In the genomic region with DNA sequence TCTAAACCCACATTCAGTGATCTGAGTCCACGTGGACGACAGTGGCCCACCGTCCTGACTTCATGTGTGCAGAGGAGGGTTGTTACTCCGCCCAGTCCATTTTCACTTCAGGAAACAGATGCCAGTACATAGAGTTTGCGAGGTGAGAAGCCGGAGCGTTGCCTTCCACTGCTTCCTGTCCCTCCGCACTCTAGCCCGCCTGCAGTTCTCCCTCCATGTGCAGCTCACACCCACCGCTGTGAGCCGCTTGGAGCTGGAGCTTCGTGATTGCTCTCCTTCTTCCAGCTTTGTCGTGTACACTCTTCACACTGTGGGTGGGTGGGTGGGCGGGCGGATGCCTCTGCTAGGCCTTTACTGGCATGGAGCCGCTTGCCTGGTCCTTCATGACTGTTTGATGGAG, we compare ENCODE assay signal across 9 mouse cellular contexts. TPM values are rescaled to one million over a fixed set of nuclear protein-coding genes. Genes with fewer than 3 reads are reported as not detected.
DNase-seq lines count a peak whose midpoint lies in the region; ATAC-seq and TF ChIP-seq lines count a peak whose summit lies in the region.
"Had no signal": no experiment of that assay in that cellular context is flagged by ENCODE, and none has a peak within 500 bp of the region (broad histone marks: within the 10 kb centered on the region; RNA-seq: fewer than 3 reads in every experiment).

No protein-coding gene starts in this region.

- H3K4me2 ChIP-seq in intestine, embryonic 15.5 days (replicated peaks): peak overlapping the region; percentile 30
- H3K4me2 ChIP-seq in intestine, postnatal 0 days (replicated peaks; ENCODE audit: low read depth): no peak overlapping the region

- no peak overlapping the region for H3K27ac ChIP-seq in intestine, embryonic 15.5 days
- H3K27ac ChIP-seq in intestine, postnatal 0 days (ENCODE audit: low read depth, low read length): no peak overlapping the region
- H3K27ac ChIP-seq in ES-Bruce4 (ENCODE audit: insufficient read depth, low read length): no peak overlapping the region

- H3K4me1 ChIP-seq in intestine, embryonic 15.5 days (replicated peaks): peaks cover 25% of the 10 kb centered on the region
- 0 out of 2 replicates have a peak, but pooled peaks cover 10% of the 10 kb centered on the region for H3K4me1 ChIP-seq in intestine, postnatal 0 days (replicated peaks; ENCODE audit: control insufficient read depth, insufficient read depth, low read length)
- no peaks in the 10 kb centered on the region for H3K4me1 ChIP-seq in ES-Bruce4 (ENCODE audit: control insufficient read depth, insufficient read depth, low read length)

- 45% methylated on average over 16 of the region's 16 CpGs for WGBS in intestine, embryonic 15.5 days
- 48% methylated on average over 16 of the region's 16 CpGs for WGBS in intestine, postnatal 0 days

- no peaks in the 10 kb centered on the region for H3K9me3 ChIP-seq in intestine, embryonic 15.5 days
- no peaks in the 10 kb centered on the region for H3K9me3 ChIP-seq in intestine, postnatal 0 days (ENCODE audit: control insufficient read depth)
- no peaks in the 10 kb centered on the region for H3K9me3 ChIP-seq in ES-Bruce4 (replicated peaks; ENCODE audit: control insufficient read depth, insufficient read depth, low read length, poor library complexity, severe bottlenecking)

- TF ChIP-seq CTCF in intestine, postnatal 0 days (IDR thresholded peaks at IDR 0.05; ENCODE audit: low read depth): no peak
- no peak for TF ChIP-seq CTCF in ES-Bruce4 (IDR thresholded peaks at IDR 0.05; ENCODE audit: low read depth, low read length)

- H3K9ac ChIP-seq in intestine, embryonic 15.5 days: peak overlapping the region; percentile 13; the same call in 1 of the 2 replicates
- H3K9ac ChIP-seq in intestine, postnatal 0 days (ENCODE audit: low read depth, low read length): no peak overlapping the region
- H3K9ac ChIP-seq in ES-Bruce4 (ENCODE audit: low read depth, poor library complexity, severe bottlenecking): no peak overlapping the region

- no peak for TF ChIP-seq EP300 in ES-Bruce4 (IDR thresholded peaks at IDR 0.05; ENCODE audit: insufficient read depth, low read depth, low read length)

- H3K36me3 ChIP-seq in intestine, embryonic 15.5 days: no peaks in the 10 kb centered on the region
- H3K36me3 ChIP-seq in intestine, postnatal 0 days (ENCODE audit: control insufficient read depth, insufficient read depth): no peaks in the 10 kb centered on the region
- no peaks in the 10 kb centered on the region for H3K36me3 ChIP-seq in ES-Bruce4 (ENCODE audit: control insufficient read depth, insufficient read depth, low read length, poor library complexity, severe bottlenecking)

- H3K4me3 ChIP-seq in intestine, embryonic 15.5 days (replicated peaks): no peak overlapping the region
- H3K4me3 ChIP-seq in intestine, postnatal 0 days (ENCODE audit: low read depth, low read length): no peak overlapping the region
- peak overlapping the region; percentile 37 for H3K4me3 ChIP-seq in ES-Bruce4 (ENCODE audit: low read depth, low read length)

- no peak for TF ChIP-seq POLR2A in ES-Bruce4 (IDR thresholded peaks at IDR 0.05; ENCODE audit: insufficient read depth, low read length)

- ATAC-seq in intestine, embryonic 15.5 days: no peak
- no peak for ATAC-seq in intestine, postnatal 0 days
- ATAC-seq in megakaryocyte, adult 5-6 weeks (ENCODE audit: poor library complexity, severe bottlenecking): peak; percentile 66
- ATAC-seq: Patski had no signal

- DNase-seq in frontal cortex, adult 2 months (ENCODE audit: extremely low spot score in 1 of 2, low spot score in 1 of 2): peak; percentile 44 to 75
- peak; percentile 49 for DNase-seq in thymus, postnatal 4 days
- DNase-seq in spleen, postnatal 36 days (ENCODE audit: low spot score in 2 of 2): no peak
- DNase-seq in lung, postnatal 36 days: no peak

- no peaks in the 10 kb centered on the region for H3K27me3 ChIP-seq in intestine, embryonic 15.5 days (replicated peaks)
- H3K27me3 ChIP-seq in intestine, postnatal 0 days (replicated peaks; ENCODE audit: control insufficient read depth, insufficient read depth, low read length): no peaks in the 10 kb centered on the region
- no peaks in the 10 kb centered on the region for H3K27me3 ChIP-seq in ES-Bruce4 (ENCODE audit: control insufficient read depth, insufficient read depth, low read length, poor library complexity, severe bottlenecking)
- H3K27me3 ChIP-seq: Patski had no signal

RNA-seq across cellular contexts. Expression of a gene that starts 53.8 kb away (rescaled TPM):
- polyA plus RNA-seq in intestine, embryonic 15.5 days (2015; fragmentation: Nextera tagmentation; extraction: Ambion mirVana): 7.6 and 8.1 TPM in 2 replicates
- 4.9 and 5.0 TPM in 2 replicates for polyA plus RNA-seq in intestine, postnatal 0 days (2015; fragmentation: Nextera tagmentation; extraction: Ambion mirVana)
- polyA plus RNA-seq in ES-Bruce4 (2011; ENCODE audit: insufficient read depth, insufficient read length, low read depth, missing spikeins): 18.3 and 21.4 TPM in 2 replicates
- polyA plus RNA-seq in frontal cortex, adult 2 months (2012; rRNA removed): 30.7 and 31.9 TPM in 2 replicates
- 17.2 and 17.6 TPM in 2 replicates for total RNA-seq in megakaryocyte, adult 5-6 weeks (2015)
- total RNA-seq in megakaryocyte, adult 5-6 weeks (2017): 13.5 and 14.4 TPM in 2 replicates

Comparison
In these comparisons a context has a peak if more than half of its experiments do, and no peak if none do; other contexts are left out.
1. DNase-seq: peak in frontal cortex, adult 2 months (2 of 2) and thymus, postnatal 4 days (single experiment); none in spleen, postnatal 36 days (0 of 2) and lung, postnatal 36 days (single experiment).